Mouse (Mus musculus) spleen, adult 12 weeks (tissue): Measurements from ENCODE around the gene Olfr743.
"Not testable (repeated sequence)": the region's sequence is repeated elsewhere in the genome, so short reads cannot be mapped to it uniquely, and the experiment has no call there.

Experiments used
- DNase-seq: peaks from one replicate; pipeline ENCODE4 v3.0.0; 2022; ENCODE audit warnings: low spot score

Olfr743 gene

DNA sequence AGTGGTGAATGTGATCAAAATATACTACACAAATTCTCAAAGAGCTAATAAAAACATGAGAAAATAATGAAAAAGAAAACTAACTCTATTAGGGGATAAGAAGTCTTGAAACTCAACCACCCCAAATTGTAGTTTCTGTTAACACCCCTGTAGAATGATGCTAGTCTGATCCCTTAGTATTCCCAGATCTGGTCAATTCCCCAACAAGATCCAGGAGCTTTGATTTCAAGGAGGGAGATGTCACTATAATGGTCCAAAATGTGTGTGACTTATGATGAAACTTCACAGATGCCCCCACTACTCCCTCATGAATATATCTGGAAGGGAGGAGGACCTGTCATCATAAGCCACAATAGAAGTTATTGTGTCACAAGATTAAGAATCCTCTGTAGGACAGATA lies at the start of gene Olfr743:
Gene Olfr743 (plus strand): TSS at position 301 of the 400 bp plus-strand sequence.
- DNase-seq = no peak

DNA sequence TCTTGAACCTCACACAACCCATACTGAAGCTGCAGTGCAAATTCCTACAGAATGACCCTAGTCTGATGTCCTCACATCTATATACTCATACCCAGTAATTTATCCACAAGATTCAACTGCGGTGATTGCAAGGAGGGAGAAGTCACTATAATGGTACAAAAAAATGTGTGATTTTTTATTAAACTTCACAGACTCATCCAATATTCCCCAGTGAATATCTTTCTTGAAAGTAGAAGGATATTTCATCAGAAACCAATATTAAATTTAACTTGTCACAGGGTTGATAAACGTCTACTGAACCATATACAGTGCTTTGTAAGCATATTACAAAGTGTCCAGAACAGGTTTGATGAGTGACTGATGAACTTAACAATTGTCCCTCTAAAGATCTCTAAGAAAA lies 49.2 kb upstream of the Olfr743 start, which contains the start of gene Olfr741:
Gene Olfr741 (plus strand): TSS at position 301 of the 400 bp plus-strand sequence.
- no peak for DNase-seq

GRCm38 (mm10) chr14:50478406-50478805 lies 43.2 kb upstream of the Olfr743 start:
- no peak for DNase-seq

GRCm38 (mm10) chr14:50503300-50503699 lies 18.3 kb upstream of the Olfr743 start, which contains the start of gene Olfr742:
TSS of gene Olfr742 (plus strand) at chr14:50503600.
- DNase-seq = no peak

DNA sequence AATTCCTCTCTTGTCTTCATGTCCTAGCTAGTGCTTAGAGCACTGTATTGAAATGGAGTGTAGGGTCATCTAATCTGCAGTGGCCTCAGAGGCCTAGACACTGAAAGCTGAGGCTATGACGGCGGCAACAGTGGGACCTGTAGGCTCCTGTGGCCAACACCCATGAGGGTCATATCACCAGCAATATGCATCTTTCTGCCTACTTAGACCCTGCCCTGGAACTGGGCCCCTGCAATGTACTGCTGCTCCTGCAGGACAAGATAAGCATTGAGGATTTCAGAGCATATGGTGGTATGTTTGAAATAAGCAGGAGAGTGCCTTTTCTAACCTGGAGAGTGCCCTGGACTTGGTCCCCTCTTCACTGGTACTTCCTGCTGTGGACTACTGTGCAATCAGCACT lies 31.1 kb downstream of the Olfr743 start:
- DNase-seq = no peak

GRCm38 (mm10) chr14:50573056-50573455 lies 51.4 kb downstream of the Olfr743 start:
- DNase-seq = not testable (repeated sequence)
